Mouse (Mus musculus): ENCODE measurements at regions not wholly inside any gene's neighbourhood (a gene's known extent, or its start where the extent isn't known, plus 50 kb on each side); places are given as distances from the start of the nearest gene placed in this dataset.

- TF ChIP-seq GATA1 (IDR thresholded peaks at IDR 0.05; ENCODE audit: borderline replicate concordance, low read length), result no peak
- no peak for TF ChIP-seq FLI1 (IDR thresholded peaks at IDR 0.05; ENCODE audit: low read length)
These were observed 231.2 kb upstream of the Dab2 start for GRCm38 (mm10) chr15:6068371-6068770.

Data from megakaryocyte, embryonic 14.5 days (primary cell).